ENCODE assay signal across 23 mouse cellular contexts in genomic region chr13:46620964-46621757, GRCm38 (mm10). TPM values are rescaled to one million over a fixed set of nuclear protein-coding genes. Genes with fewer than 3 reads are reported as not detected.
DNase-seq lines count a peak whose midpoint lies in the region; ATAC-seq and TF ChIP-seq lines count a peak whose summit lies in the region.
"Had no signal": no experiment of that assay in that cellular context is flagged by ENCODE, and none has a peak within 500 bp of the region (broad histone marks: within the 10 kb centered on the region; RNA-seq: fewer than 3 reads in every experiment).

No protein-coding gene starts in this region.

- H3K4me3 ChIP-seq in liver, adult 2 months (ENCODE audit: insufficient read depth, low read depth, low read length) = no peak overlapping the region
- H3K4me3 ChIP-seq in intestine, embryonic 16.5 days (ENCODE audit: low read length) = no peak overlapping the region
- no peak overlapping the region for H3K4me3 ChIP-seq in small intestine, adult 2 months (ENCODE audit: low read depth, low read length)
- H3K4me3 ChIP-seq: forebrain, embryonic 13.5 days; heart, embryonic 13.5 days; layer of hippocampus, adult 2 months; liver, embryonic 15.5 days; midbrain, embryonic 12.5 days; stomach, embryonic 15.5 days had no signal

- H3K9ac ChIP-seq in liver, adult 2 months (ENCODE audit: low read depth, low read length) = 0 out of 2 replicates have a peak overlapping the region, but pooled peaks have one; percentile 18
- no peak overlapping the region for H3K9ac ChIP-seq in intestine, embryonic 16.5 days (ENCODE audit: low read depth, low read length)
- H3K9ac ChIP-seq: forebrain, embryonic 13.5 days; heart, embryonic 13.5 days; liver, embryonic 15.5 days; midbrain, embryonic 12.5 days; stomach, embryonic 15.5 days had no signal

- no peaks in the 10 kb centered on the region for H3K79me2 ChIP-seq in liver, adult 2 months (ENCODE audit: control insufficient read depth, insufficient read depth, low read length)

- WGBS in liver, adult 2 months = 51% methylated on average over 7 of the region's 7 CpGs
- WGBS in intestine, embryonic 16.5 days = 78% methylated on average over 7 of the region's 7 CpGs
- WGBS in small intestine, adult 2 months = 31% methylated on average over 7 of the region's 7 CpGs

- no peak overlapping the region for H3K4me2 ChIP-seq in intestine, embryonic 16.5 days (ENCODE audit: low read depth, low read length)
- H3K4me2 ChIP-seq: forebrain, embryonic 13.5 days; heart, embryonic 13.5 days; liver, embryonic 15.5 days; midbrain, embryonic 12.5 days; stomach, embryonic 15.5 days had no signal

- H3K36me3 ChIP-seq in liver, adult 2 months (ENCODE audit: control insufficient read depth, insufficient read depth, low read length) = no peaks in the 10 kb centered on the region
- no peaks in the 10 kb centered on the region for H3K36me3 ChIP-seq in intestine, embryonic 16.5 days (ENCODE audit: control insufficient read depth, insufficient read depth, low read length)
- H3K36me3 ChIP-seq in small intestine, adult 2 months (ENCODE audit: control insufficient read depth, insufficient read depth, low read length) = no peaks in the 10 kb centered on the region
- H3K36me3 ChIP-seq: liver, embryonic 15.5 days; midbrain, embryonic 12.5 days; stomach, embryonic 15.5 days had no signal

- peak overlapping the region; percentile 79 for H3K27ac ChIP-seq in liver, adult 2 months (replicated peaks; ENCODE audit: insufficient read depth, low read depth, low read length)
- no peak overlapping the region for H3K27ac ChIP-seq in intestine, embryonic 16.5 days (ENCODE audit: low read length)
- H3K27ac ChIP-seq in small intestine, adult 2 months (ENCODE audit: insufficient read depth, low read depth, low read length) = peak overlapping the region; percentile 59
- H3K27ac ChIP-seq: forebrain, embryonic 13.5 days; heart, embryonic 13.5 days; layer of hippocampus, adult 2 months; liver, embryonic 15.5 days; midbrain, embryonic 12.5 days; stomach, embryonic 15.5 days had no signal

- H3K27me3 ChIP-seq in liver, adult 2 months (ENCODE audit: control insufficient read depth, insufficient read depth, low read length) = no peaks in the 10 kb centered on the region
- no peaks in the 10 kb centered on the region for H3K27me3 ChIP-seq in intestine, embryonic 16.5 days (replicated peaks; ENCODE audit: control insufficient read depth, insufficient read depth, low read length)
- no peaks in the 10 kb centered on the region for H3K27me3 ChIP-seq in small intestine, adult 2 months (ENCODE audit: control insufficient read depth, insufficient read depth, low read length)
- H3K27me3 ChIP-seq: forebrain, embryonic 13.5 days; heart, embryonic 13.5 days; liver, embryonic 15.5 days; midbrain, embryonic 12.5 days; stomach, embryonic 15.5 days had no signal

- peak; percentile 86 for ATAC-seq in intestine, embryonic 16.5 days
- ATAC-seq: forebrain, embryonic 13.5 days; hindbrain, embryonic 16.5 days; Patski had no signal

- TF ChIP-seq POLR2A in liver, adult 2 months (IDR thresholded peaks at IDR 0.05; ENCODE audit: extremely low read depth, insufficient read depth, low read length) = no peak
- no peak for TF ChIP-seq POLR2A in small intestine, adult 2 months (IDR thresholded peaks at IDR 0.05; ENCODE audit: low read depth, low read length)

- no peak for TF ChIP-seq CTCF in liver, adult 2 months (IDR thresholded peaks at IDR 0.05; ENCODE audit: low read depth, low read length)
- no peak for TF ChIP-seq CTCF in small intestine, adult 2 months (IDR thresholded peaks at IDR 0.05; ENCODE audit: extremely low read depth, insufficient read length, insufficient replicate concordance, low read depth, low read length)

- H3K4me1 ChIP-seq in liver, adult 2 months (ENCODE audit: control insufficient read depth, insufficient read depth, low read length) = peaks cover 26% of the 10 kb centered on the region
- H3K4me1 ChIP-seq in intestine, embryonic 16.5 days (ENCODE audit: control insufficient read depth, insufficient read depth, low read length) = peaks cover 13% of the 10 kb centered on the region
- H3K4me1 ChIP-seq in small intestine, adult 2 months (ENCODE audit: control insufficient read depth, insufficient read depth, insufficient read length, low read length) = peaks cover 15% of the 10 kb centered on the region
- H3K4me1 ChIP-seq: forebrain, embryonic 13.5 days had no signal

- peak; percentile 3 for DNase-seq in kidney, adult 11 months
- no peak for DNase-seq in kidney, postnatal 4 days
- DNase-seq in liver, adult 2 months (ENCODE audit: extremely low read depth, low read depth, low spot score) = peak; percentile 93
- no peak for DNase-seq in liver
- DNase-seq in heart, adult 8-10 months (ENCODE audit: low spot score) = no peak
- DNase-seq: adrenal gland, postnatal 10 days; cerebellum, adult 8-10 months; cerebellum, postnatal 25 days; gastrocnemius, postnatal 10 days; heart, postnatal 10 days; left cerebral cortex, postnatal 4 days; lung, postnatal 36 days; right cerebral cortex, postnatal 14 days had no signal

- H3K9me3 ChIP-seq in intestine, embryonic 16.5 days (ENCODE audit: control insufficient read depth, low read length) = no peaks in the 10 kb centered on the region
- H3K9me3 ChIP-seq: forebrain, embryonic 13.5 days; heart, embryonic 13.5 days; liver, embryonic 15.5 days; midbrain, embryonic 12.5 days; stomach, embryonic 15.5 days had no signal

RNA-seq across cellular contexts. Expression of gene Fam8a1, which starts 48.2 kb away (rescaled TPM):
- 38.7 and 39.3 TPM in 2 replicates for total RNA-seq in liver, adult 2 months (2014; rRNA removed)
- polyA plus RNA-seq in liver, adult 2 months (2012; rRNA removed) = 16.5 and 19.2 TPM in 2 replicates
- polyA plus RNA-seq in intestine, embryonic 16.5 days (2015; fragmentation: Nextera tagmentation; extraction: Ambion mirVana) = 4.6 and 5.9 TPM in 2 replicates
- 26.9 and 57.0 TPM in 2 replicates for polyA plus RNA-seq in small intestine, adult 2 months (2012; rRNA removed)
- 10 to 100 TPM; 29.3 to 37.5 (median 33.3) TPM for total RNA-seq in heart, adult 8-10 months (2022)

Comparison
In these comparisons a context has a peak if more than half of its experiments do, and no peak if none do; other contexts are left out.
1. DNase-seq: peak in kidney, adult 11 months (single experiment) and liver, adult 2 months (single experiment); none in kidney, postnatal 4 days (0 of 2), liver (single experiment) and heart, adult 8-10 months (single experiment).